Mouse (Mus musculus): Measurements from ENCODE around the gene Gna14. TPM values are rescaled to one million over a fixed set of nuclear protein-coding genes. Genes with fewer than 3 reads are reported as not detected.

Gna14 gene
- total RNA-seq, 2 experiments from 2014 or later = 0.27 to 0.67 TPM

GRCm38 (mm10) chr19:16511081-16511420 lies 75.5 kb downstream of the Gna14 start:
- DNase-seq = no peak

- DNase-seq = no peak
Observed at GRCm38 (mm10) chr19:16514201-16514600, 78.6 kb downstream of the Gna14 start.

GRCm38 (mm10) chr19:16518569-16518968 lies 83.0 kb downstream of the Gna14 start:
- DNase-seq = peak in 1 of 2 experiments; percentile 33

- DNase-seq = no peak
Observed at GRCm38 (mm10) chr19:16520608-16521007, 85.0 kb downstream of the Gna14 start.

- peak; percentile 18 to 31 for DNase-seq
Observed at GRCm38 (mm10) chr19:16526302-16526880, 90.8 kb downstream of the Gna14 start.

- no peak for DNase-seq
Observed at GRCm38 (mm10) chr19:16527031-16527430, 91.5 kb downstream of the Gna14 start.

- DNase-seq = no peak
Observed at GRCm38 (mm10) chr19:16528225-16528828, 92.8 kb downstream of the Gna14 start.

- peak; percentile 22 to 55 for DNase-seq
Observed at GRCm38 (mm10) chr19:16529293-16529920, 93.8 kb downstream of the Gna14 start.

- no peak for DNase-seq
Observed at GRCm38 (mm10) chr19:16529999-16530398, 94.4 kb downstream of the Gna14 start.

- no peak for DNase-seq
Observed at GRCm38 (mm10) chr19:16534311-16534710, 98.7 kb downstream of the Gna14 start.

GRCm38 (mm10) chr19:16538416-16538815 lies 102.9 kb downstream of the Gna14 start:
- DNase-seq = peak in 1 of 2 experiments; percentile 13

GRCm38 (mm10) chr19:16543688-16544087 lies 108.1 kb downstream of the Gna14 start:
- DNase-seq = peak in 1 of 2 experiments; percentile 17

GRCm38 (mm10) chr19:16556988-16557387 lies 121.4 kb downstream of the Gna14 start:
- no peak for DNase-seq

GRCm38 (mm10) chr19:16557971-16558370 lies 122.4 kb downstream of the Gna14 start:
- DNase-seq = peak in 1 of 2 experiments; percentile 32

GRCm38 (mm10) chr19:16558570-16558969 lies 123.0 kb downstream of the Gna14 start:
- DNase-seq = no peak

GRCm38 (mm10) chr19:16559243-16559896 lies 123.8 kb downstream of the Gna14 start:
- DNase-seq = no peak

- DNase-seq = no peak
Observed at GRCm38 (mm10) chr19:16562676-16563075, 127.1 kb downstream of the Gna14 start.

GRCm38 (mm10) chr19:16576790-16577189 lies 141.2 kb downstream of the Gna14 start:
- peak in 1 of 2 experiments; percentile 8 for DNase-seq

GRCm38 (mm10) chr19:16579656-16580260 lies 144.2 kb downstream of the Gna14 start:
- DNase-seq = no peak

GRCm38 (mm10) chr19:16580501-16580900 lies 144.9 kb downstream of the Gna14 start:
- no peak for DNase-seq

GRCm38 (mm10) chr19:16584546-16584945 lies 149.0 kb downstream of the Gna14 start:
- DNase-seq = no peak

- peak; percentile 14 to 41 for DNase-seq
Observed at GRCm38 (mm10) chr19:16585379-16585778, 149.8 kb downstream of the Gna14 start.

Measured in heart, adult 18-20 months (tissue).